Mouse (Mus musculus): ENCODE results near the gene Spdye4b. TPM values are rescaled to one million over a fixed set of nuclear protein-coding genes. Genes with fewer than 3 reads are reported as not detected.
A peak's percentile ranks its signal among the peaks of the same experiment; 100 is the strongest.
"Not testable (repeated sequence)": the region's sequence is repeated elsewhere in the genome, so short reads cannot be mapped to it uniquely, and the experiment has no call there.

Gene Spdye4b
- polyA plus RNA-seq (2015; fragmentation: Nextera tagmentation; extraction: Ambion mirVana), result not detected in 2 replicates

DNA sequence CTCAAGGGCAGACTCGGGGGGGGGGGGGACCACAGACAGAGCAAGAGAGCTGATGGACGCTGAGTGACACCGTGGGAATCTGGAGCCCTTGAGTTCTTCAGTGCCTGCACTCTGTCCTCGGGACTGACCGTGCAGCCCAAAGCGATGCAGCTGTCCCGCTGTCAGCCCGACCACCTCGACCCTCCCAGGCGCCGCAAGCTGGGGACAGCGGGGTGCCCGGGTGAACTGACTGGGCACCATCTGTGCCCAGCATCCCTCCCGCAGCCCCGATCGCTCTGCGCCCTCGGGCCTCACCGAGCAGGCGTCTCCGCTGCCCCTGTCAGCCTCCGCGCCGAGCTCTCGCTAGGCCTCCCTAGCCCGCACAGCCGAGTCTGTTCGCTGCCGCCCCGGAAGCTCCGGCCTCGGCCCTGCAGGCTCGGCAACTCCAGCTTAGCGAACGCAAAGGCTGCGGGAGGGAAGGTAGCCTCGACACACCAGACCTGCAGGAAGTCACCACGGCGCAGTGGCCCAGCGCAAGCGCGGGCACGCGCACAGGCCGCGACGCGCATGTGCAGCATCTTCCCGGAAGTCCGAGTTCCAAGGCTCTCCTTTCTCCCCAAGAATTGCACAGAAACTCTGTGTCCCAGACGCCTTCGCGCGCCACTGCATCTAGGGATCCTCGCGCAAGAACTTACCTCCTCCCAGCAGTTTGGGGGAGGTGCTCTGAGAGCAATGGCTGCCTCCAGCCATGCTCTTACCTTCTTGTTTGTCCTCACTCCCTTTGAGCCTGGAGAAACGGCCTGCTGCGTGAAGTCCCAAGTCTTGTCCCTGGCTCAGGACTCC lies at the start of gene Spdye4b, which contains the start of gene Rbak:
Gene Spdye4b, plus strand, starts transcription at position 763 of the 822 bp plus-strand sequence.
Gene Rbak, minus strand, starts transcription at position 521 of the 822 bp plus-strand sequence.
- ATAC-seq (ENCODE audit: insufficient read depth), result peak; percentile 90

DNA sequence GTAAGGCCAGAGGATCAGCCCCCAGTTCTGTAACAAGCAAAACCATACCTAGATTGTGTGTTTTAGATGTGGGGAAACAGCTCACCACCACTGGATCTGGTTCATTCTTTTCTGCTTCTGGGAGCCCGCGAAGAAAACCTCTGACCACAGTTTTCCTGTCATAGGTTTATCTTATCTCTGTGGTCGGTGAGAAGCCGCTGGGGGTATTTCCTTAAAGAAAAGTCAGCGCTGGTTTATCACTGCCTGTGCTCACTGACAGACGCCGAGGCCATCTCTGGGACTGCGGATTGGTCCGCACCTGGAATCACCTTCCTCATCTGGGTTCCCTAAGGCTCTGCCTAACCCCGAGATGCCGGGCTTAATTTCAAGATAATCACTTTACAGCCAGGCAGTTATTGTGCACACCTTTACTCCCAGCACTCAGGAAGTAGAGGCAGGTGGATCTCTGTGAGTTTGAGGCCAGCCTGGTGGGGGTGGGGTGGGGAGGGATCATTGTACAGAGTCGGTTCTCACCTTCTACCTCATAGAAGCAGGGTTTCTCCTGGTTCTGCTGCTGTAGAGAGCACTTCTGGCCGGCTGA lies 47.8 kb upstream of the Spdye4b start:
- H3K36me3 ChIP-seq (replicated peaks), result no peaks in the 10 kb centered on the region
- H3K4me3 ChIP-seq (replicated peaks), result no peak overlapping the region
- no peak overlapping the region for H3K9ac ChIP-seq
- ATAC-seq (ENCODE audit: insufficient read depth), result no peak
- WGBS (ENCODE audit: insufficient replicate concordance), result 13% methylated on average over 13 of the region's 13 CpGs
- no peak overlapping the region for H3K27ac ChIP-seq (replicated peaks)
- peaks cover 14% of the 10 kb centered on the region; the same call in 1 of the 2 replicates for H3K27me3 ChIP-seq
- peaks cover 11% of the 10 kb centered on the region for H3K4me1 ChIP-seq (replicated peaks)
- H3K9me3 ChIP-seq (replicated peaks), result no peaks in the 10 kb centered on the region
- H3K4me2 ChIP-seq, result no peak overlapping the region

More for the DNA sequence above, at the start of gene Spdye4b, which contains the start of gene Rbak:
- H3K4me1 ChIP-seq (replicated peaks), result peaks cover 16% of the 10 kb centered on the region
- H3K4me3 ChIP-seq (replicated peaks), result peak within 1 kb of the TSS; percentile 68
- H3K36me3 ChIP-seq (replicated peaks), result peaks cover 30% of the 10 kb centered on the region
- H3K27ac ChIP-seq (replicated peaks), result peak within 1 kb of the TSS; percentile 61
- WGBS (ENCODE audit: insufficient replicate concordance), result under 1% methylated on average over 58 of the region's 58 CpGs
- H3K27me3 ChIP-seq, result no peaks in the 10 kb centered on the region
- no peaks in the 10 kb centered on the region for H3K9me3 ChIP-seq (replicated peaks)
- H3K4me2 ChIP-seq, result peak within 1 kb of the TSS; percentile 88
- peak within 1 kb of the TSS; percentile 64 for H3K9ac ChIP-seq

DNA sequence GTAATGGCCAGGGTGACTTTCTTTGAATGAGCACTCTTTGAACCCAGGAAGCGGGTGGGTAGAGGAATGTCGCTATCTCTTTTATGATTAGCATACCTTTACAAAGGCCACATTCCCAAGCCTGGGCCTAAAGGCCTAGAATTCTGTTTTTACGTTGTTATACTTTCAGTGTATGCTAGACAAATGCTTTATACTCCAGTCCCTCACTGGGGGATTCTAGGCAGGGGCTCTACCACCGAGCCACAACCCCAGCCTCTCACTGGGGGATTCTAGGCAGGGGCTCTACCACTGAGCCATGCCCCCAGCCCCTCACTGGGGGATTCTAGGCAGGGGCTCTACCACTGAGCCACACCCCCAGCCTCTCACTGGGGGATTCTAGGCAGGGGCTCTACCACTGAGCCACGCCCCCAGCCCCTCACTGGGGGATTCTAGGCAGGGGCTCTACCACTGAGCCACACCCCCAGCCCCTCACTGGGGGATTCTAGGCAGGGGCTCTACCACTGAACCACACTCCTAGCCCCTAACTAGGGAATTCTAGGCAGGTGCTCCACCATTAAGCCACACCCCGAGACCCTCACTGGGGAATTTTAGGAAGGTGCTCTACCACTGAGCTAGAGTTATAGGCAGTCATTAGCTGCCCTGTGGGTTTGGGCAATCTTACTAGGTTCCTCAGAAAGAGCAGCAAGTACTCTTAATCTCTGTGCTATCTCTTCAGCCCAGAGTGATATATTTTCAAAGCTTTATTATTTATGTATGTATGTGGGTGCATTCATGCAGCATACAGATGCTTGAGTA lies 46.4 kb upstream of the Spdye4b start:
- peaks cover 11% of the 10 kb centered on the region for H3K4me1 ChIP-seq (replicated peaks)
- not testable (repeated sequence) for H3K9ac ChIP-seq; H3K4me2 ChIP-seq; H3K27ac ChIP-seq (replicated peaks); ATAC-seq (ENCODE audit: insufficient read depth); H3K36me3 ChIP-seq (replicated peaks); H3K27me3 ChIP-seq; H3K4me3 ChIP-seq (replicated peaks); H3K9me3 ChIP-seq (replicated peaks)
- WGBS (ENCODE audit: insufficient replicate concordance), result 56% methylated on average over 5 of the region's 6 CpGs

DNA sequence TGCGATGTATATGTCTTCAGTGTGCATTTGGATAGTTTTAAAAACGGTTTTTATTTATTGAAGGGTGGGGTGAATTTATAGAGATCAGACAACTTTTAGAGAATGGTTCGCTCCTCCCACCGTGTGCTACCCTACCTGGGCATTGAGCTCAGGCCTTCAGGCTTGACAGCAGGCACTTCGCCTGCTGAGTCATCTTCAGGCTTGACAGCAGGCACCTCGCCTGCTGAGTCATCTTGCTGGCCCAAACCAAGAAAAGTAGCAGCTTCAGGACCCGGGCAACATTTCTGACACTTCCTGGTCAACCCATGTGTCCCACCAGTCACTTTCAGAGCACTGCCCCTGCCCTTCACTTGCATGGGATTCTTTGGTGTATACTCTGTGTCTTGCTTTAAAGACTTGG lies 45.8 kb upstream of the Spdye4b start:
- Histone ChIP-seq H3K36me3 (replicated peaks) (no peaks in the 10 kb centered on the region), H3K27me3 (0 out of 2 replicates have a peak, but pooled peaks cover 3% of the 10 kb centered on the region), H3K27ac (replicated peaks) (no peak overlapping the region), H3K4me1 (replicated peaks) (peaks cover 11% of the 10 kb centered on the region), H3K4me3 (replicated peaks) (no peak overlapping the region), H3K9ac (no peak overlapping the region), H3K9me3 (replicated peaks) (no peaks in the 10 kb centered on the region), H3K4me2 (no peak overlapping the region)
- 60% methylated on average over 7 of the region's 7 CpGs for WGBS (ENCODE audit: insufficient replicate concordance)
- no peak for ATAC-seq (ENCODE audit: insufficient read depth)

DNA sequence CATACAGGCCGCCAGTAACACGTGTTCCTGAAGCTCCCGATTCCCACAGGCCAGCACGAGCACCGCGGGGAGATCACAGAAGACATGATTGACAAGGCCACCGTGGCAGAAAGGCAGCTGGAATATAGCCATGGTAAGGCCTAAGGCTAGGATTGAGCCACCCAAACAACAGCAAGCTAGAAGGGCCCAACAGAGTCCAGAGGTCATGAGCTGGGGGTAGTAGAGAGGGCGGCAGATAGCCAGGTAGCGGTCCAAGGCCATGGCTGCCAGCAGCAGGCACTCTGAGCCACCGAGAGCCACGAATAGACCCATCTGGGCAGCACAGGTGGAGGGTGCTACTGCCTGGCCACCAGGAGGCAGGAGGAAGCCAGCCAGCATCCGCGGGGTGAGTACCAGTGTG lies 43.2 kb upstream of the Spdye4b start:
- Histone ChIP-seq H3K36me3 (replicated peaks) (no peaks in the 10 kb centered on the region), H3K4me1 (replicated peaks) (peaks cover 11% of the 10 kb centered on the region), H3K27ac (replicated peaks) (no peak overlapping the region), H3K27me3 (peaks cover 7% of the 10 kb centered on the region; the same call in 1 of the 2 replicates), H3K4me2 (no peak overlapping the region), H3K4me3 (replicated peaks) (no peak overlapping the region), H3K9ac (no peak overlapping the region), H3K9me3 (replicated peaks) (no peaks in the 10 kb centered on the region)
- 67% methylated on average over 13 of the region's 13 CpGs for WGBS (ENCODE audit: insufficient replicate concordance)
- peak; percentile 42; the same call in 1 of the 2 replicates for ATAC-seq (ENCODE audit: insufficient read depth)

DNA sequence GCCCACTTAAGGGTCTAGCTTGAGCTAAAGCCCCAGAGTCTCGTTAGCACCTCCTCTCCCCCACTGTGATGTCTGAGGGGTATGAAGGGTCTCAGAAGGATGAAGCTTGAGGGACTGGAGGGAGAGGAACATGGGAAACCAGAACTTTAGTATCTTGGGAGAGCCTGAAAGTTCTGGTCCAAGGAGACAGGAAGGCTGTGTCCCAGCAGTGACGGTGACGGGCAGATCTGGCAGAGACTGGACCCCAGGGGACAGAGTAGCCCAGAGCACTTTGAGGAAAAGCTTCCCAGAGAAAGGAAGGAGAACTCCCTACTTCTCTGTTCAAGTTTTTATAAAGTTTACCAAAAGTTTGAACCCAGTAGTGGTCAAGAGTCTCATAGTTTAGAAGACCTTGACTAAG lies 33.3 kb upstream of the Spdye4b start, which contains the start of gene Olfr718-ps1:
Gene Olfr718-ps1, minus strand, starts transcription at position 101 of the 400 bp plus-strand sequence.
- no peak for ATAC-seq (ENCODE audit: insufficient read depth)
- Histone ChIP-seq H3K27me3 (no peaks in the 10 kb centered on the region), H3K9me3 (replicated peaks) (0 out of 2 replicates have a peak, but pooled peaks cover 3% of the 10 kb centered on the region), H3K36me3 (replicated peaks) (no peaks in the 10 kb centered on the region), H3K4me1 (replicated peaks) (no peaks in the 10 kb centered on the region), H3K9ac (no peak within 1 kb of the TSS), H3K27ac (replicated peaks) (no peak within 1 kb of the TSS), H3K4me2 (no peak within 1 kb of the TSS), H3K4me3 (replicated peaks) (no peak within 1 kb of the TSS)
- 64% methylated on average over 3 of the region's 3 CpGs for WGBS (ENCODE audit: insufficient replicate concordance)

DNA sequence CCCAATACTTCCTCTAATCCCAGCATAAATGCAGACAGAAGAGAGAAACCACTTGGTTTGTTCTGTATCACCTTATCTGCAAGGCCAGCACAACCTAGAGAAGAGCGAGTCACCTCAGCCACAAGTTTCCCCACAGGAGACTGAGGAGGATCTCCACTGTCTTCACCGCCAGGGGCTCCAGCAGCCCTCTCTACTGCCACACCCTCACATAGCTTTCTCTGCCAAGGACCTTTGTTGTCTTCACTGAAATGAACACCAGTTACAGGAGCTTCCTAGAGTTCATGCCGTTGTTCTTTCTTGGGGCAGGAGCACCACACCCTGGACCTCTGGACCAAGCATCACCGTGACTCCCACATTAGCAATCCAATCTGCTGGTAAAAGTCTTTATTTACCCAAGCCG lies 32.2 kb upstream of the Spdye4b start:
- H3K4me3 ChIP-seq (replicated peaks), result no peak overlapping the region
- 0 out of 2 replicates have a peak, but pooled peaks cover 3% of the 10 kb centered on the region for H3K9me3 ChIP-seq (replicated peaks)
- H3K9ac ChIP-seq, result no peak overlapping the region
- WGBS (ENCODE audit: insufficient replicate concordance), result 65% methylated on average over 5 of the region's 5 CpGs
- H3K36me3 ChIP-seq (replicated peaks), result no peaks in the 10 kb centered on the region
- no peak overlapping the region for H3K4me2 ChIP-seq
- no peak for ATAC-seq (ENCODE audit: insufficient read depth)
- H3K4me1 ChIP-seq (replicated peaks), result no peaks in the 10 kb centered on the region
- no peaks in the 10 kb centered on the region for H3K27me3 ChIP-seq
- H3K27ac ChIP-seq (replicated peaks), result no peak overlapping the region

DNA sequence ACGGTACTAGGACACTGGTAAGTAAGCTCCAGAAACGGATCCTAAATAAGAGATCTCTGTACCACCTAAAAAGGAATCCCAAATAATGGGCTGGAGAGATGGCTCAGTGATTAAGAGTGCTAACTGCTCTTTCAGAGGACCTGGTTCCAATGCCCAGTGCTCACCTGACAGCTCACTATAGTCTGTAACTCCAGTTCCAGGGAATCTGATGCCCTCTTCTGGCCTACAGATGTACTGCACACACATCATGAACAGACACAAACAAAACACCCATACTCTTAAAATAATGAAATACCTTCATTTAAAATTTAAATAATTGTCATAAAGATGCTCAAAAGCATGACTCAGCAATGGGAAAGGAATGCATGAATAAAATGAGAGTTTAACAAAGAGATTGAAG lies 31.3 kb upstream of the Spdye4b start:
- Histone ChIP-seq H3K4me1 (replicated peaks) (no peaks in the 10 kb centered on the region), H3K9ac (no peak overlapping the region), H3K36me3 (replicated peaks) (no peaks in the 10 kb centered on the region), H3K4me3 (replicated peaks) (no peak overlapping the region), H3K9me3 (replicated peaks) (0 out of 2 replicates have a peak, but pooled peaks cover 3% of the 10 kb centered on the region), H3K27me3 (no peaks in the 10 kb centered on the region), H3K4me2 (no peak overlapping the region), H3K27ac (replicated peaks) (no peak overlapping the region)
- WGBS (ENCODE audit: insufficient replicate concordance), result 82% methylated on average over 2 of the region's 2 CpGs
- no peak for ATAC-seq (ENCODE audit: insufficient read depth)

DNA sequence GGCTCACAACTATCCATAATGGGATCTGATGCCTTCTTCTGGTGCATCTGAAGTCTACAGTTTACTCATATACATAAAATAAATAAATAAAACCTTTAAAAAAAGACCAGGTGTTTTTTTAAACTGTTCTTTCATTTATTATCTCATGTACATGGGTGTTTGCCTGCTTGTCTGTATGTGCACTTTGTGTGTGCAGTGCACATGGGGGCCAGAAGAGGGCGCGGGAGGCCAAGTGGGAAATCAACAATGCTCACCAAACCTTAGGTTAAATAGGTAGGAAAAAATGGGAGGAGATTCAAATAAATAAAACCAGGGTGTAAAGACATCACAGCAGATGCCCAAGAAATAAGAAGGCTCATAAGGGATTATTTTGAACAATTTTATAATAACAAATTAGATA lies 30.8 kb upstream of the Spdye4b start:
- no peaks in the 10 kb centered on the region for H3K27me3 ChIP-seq
- 0 out of 2 replicates have a peak, but pooled peaks cover 3% of the 10 kb centered on the region for H3K9me3 ChIP-seq (replicated peaks)
- no peak overlapping the region for H3K27ac ChIP-seq (replicated peaks)
- no peaks in the 10 kb centered on the region for H3K36me3 ChIP-seq (replicated peaks)
- no peak overlapping the region for H3K4me3 ChIP-seq (replicated peaks)
- H3K4me2 ChIP-seq, result no peak overlapping the region
- H3K4me1 ChIP-seq (replicated peaks), result no peaks in the 10 kb centered on the region
- WGBS (ENCODE audit: insufficient replicate concordance), result 73% methylated on average over 2 of the region's 2 CpGs
- no peak for ATAC-seq (ENCODE audit: insufficient read depth)
- no peak overlapping the region for H3K9ac ChIP-seq

DNA sequence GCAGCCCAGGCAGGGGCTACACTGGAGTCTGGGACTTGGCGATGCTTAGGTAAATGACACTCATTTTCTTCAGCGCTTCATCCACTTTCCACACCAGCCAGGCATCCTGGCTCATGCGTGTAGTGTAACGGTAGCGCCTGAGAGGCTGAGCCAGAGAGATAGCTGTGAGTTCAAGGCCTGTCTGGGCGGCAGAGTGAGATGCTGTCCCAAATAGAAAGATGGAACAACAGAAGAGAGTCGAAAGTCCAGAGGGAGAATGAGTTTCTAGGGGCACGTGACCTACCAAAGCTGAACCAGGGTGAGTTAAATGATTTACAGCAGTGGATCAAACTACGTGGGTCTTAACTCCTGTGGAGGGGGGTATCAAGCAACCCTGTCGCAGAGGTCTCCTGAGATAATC lies 27.1 kb upstream of the Spdye4b start:
- no peak overlapping the region for H3K9ac ChIP-seq
- peaks cover 31% of the 10 kb centered on the region for H3K27me3 ChIP-seq
- no peak overlapping the region for H3K27ac ChIP-seq (replicated peaks)
- WGBS (ENCODE audit: insufficient replicate concordance), result 70% methylated on average over 10 of the region's 10 CpGs
- H3K4me2 ChIP-seq, result no peak overlapping the region
- H3K4me3 ChIP-seq (replicated peaks), result no peak overlapping the region
- no peaks in the 10 kb centered on the region for H3K4me1 ChIP-seq (replicated peaks)
- 0 out of 2 replicates have a peak, but pooled peaks cover 3% of the 10 kb centered on the region for H3K9me3 ChIP-seq (replicated peaks)
- no peaks in the 10 kb centered on the region for H3K36me3 ChIP-seq (replicated peaks)
- ATAC-seq (ENCODE audit: insufficient read depth), result no peak
